Mouse (Mus musculus) ES-E14 (cell line): ENCODE data around the gene Dok5. TPM values are rescaled to one million over a fixed set of nuclear protein-coding genes. Genes with fewer than 3 reads are reported as not detected.
A peak's percentile ranks its signal among the peaks of the same experiment; 100 is the strongest.

Source experiments
- DNase-seq: peaks from one replicate; pipeline ENCODE4 v3.0.0-alpha.2; 2013; ENCODE audit warnings: low read depth, low spot score
- H3K27ac ChIP-seq: 2 replicates; pipeline ENCODE4 v1.5.1; 2012; ENCODE audit warnings: low read depth, mild to moderate bottlenecking, low read length, moderate library complexity, mixed read lengths; ENCODE audit not compliant: poor library complexity, insufficient read depth, severe bottlenecking
- H3K36me3 ChIP-seq: 2 replicates; pipeline ENCODE4 v1.6.1; 2012; ENCODE audit warnings: mild to moderate bottlenecking, low read length, moderate library complexity, mixed read lengths; ENCODE audit not compliant: control insufficient read depth, poor library complexity, insufficient read depth, severe bottlenecking
- H3K4me1 ChIP-seq, 2 experiments: fragments of 150-350 bp in 1 of 2; sonication (generic) in 1 of 2; 2 replicates each; pipeline ENCODE4 v1.6.1; 2012; ENCODE audit warnings: low read length in 2 of 2, mild to moderate bottlenecking in 1 of 2, mixed read lengths in 1 of 2; ENCODE audit not compliant: control insufficient read depth in 2 of 2, insufficient read depth in 2 of 2, poor library complexity in 1 of 2
- H3K4me3 ChIP-seq, 2 experiments: fragments of 150-350 bp in 1 of 2; sonication (generic) in 1 of 2; 2 replicates each; pipeline ENCODE4 v1.5.1; 2012; ENCODE audit warnings: low read length in 2 of 2, low read depth in 1 of 2, mild to moderate bottlenecking in 1 of 2, mixed read lengths in 1 of 2; ENCODE audit not compliant: insufficient read depth in 1 of 2, poor library complexity in 1 of 2, severe bottlenecking in 1 of 2
- H3K9ac ChIP-seq: 2 replicates; pipeline ENCODE4 v1.6.1; 2012; ENCODE audit warnings: low read depth, mild to moderate bottlenecking, low read length, mixed read lengths; ENCODE audit not compliant: poor library complexity, insufficient read depth, severe bottlenecking
- H3K9me3 ChIP-seq: fragments of 150-350 bp; sonication (generic); 2 replicates; pipeline ENCODE4 v1.6.1; 2012; ENCODE audit warnings: low read depth, mild to moderate bottlenecking, low read length; ENCODE audit not compliant: control insufficient read depth, insufficient read depth
- CHD2 ChIP-seq: IDR thresholded peaks from 2 replicates; pipeline ENCODE4 v1.6.1; 2014; ENCODE audit warnings: mild to moderate bottlenecking, low read depth, low read length, inconsistent platforms
- HCFC1 ChIP-seq: IDR thresholded peaks from 2 replicates; pipeline ENCODE4 v1.6.1; 2012; ENCODE audit warnings: low read length, inconsistent platforms, borderline replicate concordance; ENCODE audit not compliant: insufficient read depth
- MAFK ChIP-seq: IDR thresholded peaks from 2 replicates; pipeline ENCODE4 v1.6.1; 2014; ENCODE audit warnings: mild to moderate bottlenecking, low read depth, low read length, inconsistent platforms; ENCODE audit not compliant: insufficient read depth
- ZC3H11A ChIP-seq: IDR thresholded peaks from 2 replicates; pipeline ENCODE4 v1.6.1; 2012; ENCODE audit warnings: low read depth, mild to moderate bottlenecking, inconsistent platforms, low read length, borderline replicate concordance
- ZNF384 ChIP-seq: IDR thresholded peaks from 2 replicates; pipeline ENCODE4 v1.6.1; 2012; ENCODE audit warnings: low read depth, low read length, inconsistent platforms
- in situ Hi-C, 2 experiments: fragments of 600-800 bp; cut with MboI; formaldehyde crosslinking; loops; one replicate each; pipeline ENCODE4 v1.15.1; 2025; ENCODE audit warnings: low sequenced_read_pairs in 2 of 2, inconsistent platforms in 1 of 2; ENCODE audit not compliant: unreplicated experiment in 2 of 2
- total RNA-seq: library from RNA; depleted of rRNA; stranded (reverse); fragments of 300-350 nt; gene quantifications from 2 replicates; pipeline ENCODE4 v1.2.3, GENCODE M21; 2012

Dok5 gene
- total RNA-seq, 1 experiment: 0.58 TPM

- no peak for TF ChIP-seq CHD2
- no peak for TF ChIP-seq MAFK
- TF ChIP-seq ZC3H11A: no peak
- no peak for TF ChIP-seq ZNF384
- no peak for TF ChIP-seq HCFC1
- H3K36me3 ChIP-seq: no peaks in the 10 kb centered on the region
- in situ Hi-C loops: no loop called here
- no peaks in the 10 kb centered on the region for H3K9me3 ChIP-seq
- DNase-seq: no peak
- no peak overlapping the region for H3K4me3 ChIP-seq
- no peak overlapping the region for H3K9ac ChIP-seq
- H3K4me1 ChIP-seq: no peaks in the 10 kb centered on the region
- H3K27ac ChIP-seq: no peak overlapping the region
These were observed 2.7 kb upstream of the Dok5 start for GRCm38 (mm10) chr2:170728864-170729263.

DNA sequence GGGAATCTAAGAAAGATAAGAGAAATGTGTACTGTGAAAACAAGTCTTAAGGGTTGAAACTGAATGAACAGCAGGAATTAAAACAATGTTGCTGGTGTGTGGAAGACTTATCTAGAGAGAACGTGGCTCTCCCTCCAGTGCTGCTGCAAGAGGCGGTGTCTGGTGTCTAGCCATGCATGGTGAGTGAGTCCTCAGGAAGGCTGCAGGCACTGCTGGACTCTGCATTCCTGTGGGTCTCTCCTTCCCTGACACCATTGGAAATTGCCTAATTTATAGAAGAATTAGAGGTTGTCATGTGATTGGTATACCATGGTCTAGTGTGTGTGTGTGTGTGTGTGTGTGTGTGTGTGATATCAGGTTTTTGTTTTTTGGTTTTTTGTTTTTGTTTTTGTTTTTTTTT lies 1.9 kb upstream of the Dok5 start:
- Histone ChIP-seq H3K9ac (no peak overlapping the region), H3K36me3 (no peaks in the 10 kb centered on the region), H3K4me1 (no peaks in the 10 kb centered on the region), H3K27ac (no peak overlapping the region), H3K4me3 (no peak overlapping the region), H3K9me3 (no peaks in the 10 kb centered on the region)
- no peak for TF ChIP-seq HCFC1
- TF ChIP-seq ZNF384: no peak
- TF ChIP-seq MAFK: no peak
- TF ChIP-seq ZC3H11A: no peak
- no peak for TF ChIP-seq CHD2
- in situ Hi-C loops: no loop called here
- no peak for DNase-seq

DNA sequence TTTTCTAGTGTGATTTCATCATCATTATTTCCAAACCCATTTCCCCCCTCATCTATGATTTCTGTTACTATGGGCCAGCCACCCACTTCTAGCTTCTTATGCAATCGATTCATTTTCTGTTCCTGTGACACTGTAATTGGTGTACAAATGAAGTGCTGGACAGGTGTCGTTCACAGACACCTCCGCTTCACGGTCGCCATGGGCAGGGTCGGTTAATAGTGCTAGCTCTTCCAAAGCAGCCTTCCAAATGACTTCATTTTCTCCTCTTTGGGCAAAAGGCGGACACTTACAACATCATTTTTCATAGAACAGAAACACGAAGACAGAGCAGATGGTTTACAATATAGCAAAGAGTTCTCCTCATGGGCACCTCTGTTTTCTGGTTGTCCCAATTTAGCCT lies 1.5 kb upstream of the Dok5 start:
- DNase-seq: no peak
- Histone ChIP-seq H3K4me3 (no peak overlapping the region), H3K27ac (no peak overlapping the region), H3K9ac (no peak overlapping the region), H3K36me3 (no peaks in the 10 kb centered on the region), H3K4me1 (no peaks in the 10 kb centered on the region), H3K9me3 (no peaks in the 10 kb centered on the region)
- no peak for TF ChIP-seq ZC3H11A
- in situ Hi-C loops: no loop called here

- peak; percentile 11 for DNase-seq
- Histone ChIP-seq H3K9ac (no peak overlapping the region), H3K9me3 (no peaks in the 10 kb centered on the region), H3K4me1 (no peaks in the 10 kb centered on the region), H3K27ac (no peak overlapping the region), H3K36me3 (no peaks in the 10 kb centered on the region), H3K4me3 (no peak overlapping the region)
- TF ChIP-seq HCFC1 (no peak), ZNF384 (no peak), MAFK (no peak), ZC3H11A (no peak), CHD2 (no peak)
- in situ Hi-C loops: no loop called here
These were observed 826 bp upstream of the Dok5 start for GRCm38 (mm10) chr2:170730781-170731180.

- DNase-seq: peak; percentile 59
- Histone ChIP-seq H3K9me3 (no peaks in the 10 kb centered on the region), H3K4me1 (no peaks in the 10 kb centered on the region), H3K27ac (no peak overlapping the region), H3K9ac (no peak overlapping the region), H3K4me3 (peak overlapping the region in 1 of 2 experiments; percentile 59; a peak in 2 of 4 replicates), H3K36me3 (no peaks in the 10 kb centered on the region)
- TF ChIP-seq MAFK: no peak
- TF ChIP-seq ZNF384: peak; percentile 70; the same call in 1 of the 2 replicates
- in situ Hi-C loops: no loop called here
These were observed 402 bp upstream of the Dok5 start for GRCm38 (mm10) chr2:170731205-170731604.
